Mouse (Mus musculus): ENCODE measurements around the gene Paqr5.

- no peak for TF ChIP-seq CTCF (IDR thresholded peaks at IDR 0.05; ENCODE audit: control insufficient read depth, insufficient read depth, low read length)
- no peak for TF ChIP-seq POLR2A (IDR thresholded peaks at IDR 0.05; ENCODE audit: borderline replicate concordance, control insufficient read depth, low read depth, low read length)
These were observed 9.2 kb upstream of the Paqr5 start for GRCm38 (mm10) chr9:62035806-62036205.
